Mouse (Mus musculus) spleen, adult 2 months (tissue): Measurements from ENCODE around the gene Aurkaip1.

Experiments used
- CTCF ChIP-seq: fragments of 200-500 bp; IDR thresholded peaks from 2 replicates; pipeline ENCODE4 v1.5.1; 2011; ENCODE audit warnings: mild to moderate bottlenecking, inconsistent platforms; ENCODE audit not compliant: insufficient read depth, insufficient read length, insufficient replicate concordance; ENCODE audit errors: extremely low read depth
- POLR2A ChIP-seq: fragments of 200-500 bp; IDR thresholded peaks from 2 replicates; pipeline ENCODE4 v1.6.1; 2011; ENCODE audit warnings: low read depth, low read length, inconsistent platforms

GRCm38 (mm10) chr4:155783486-155784080 lies 47.5 kb upstream of the Aurkaip1 start:
- TF ChIP-seq CTCF, result no peak
- no peak for TF ChIP-seq POLR2A
